Mouse (Mus musculus): ENCODE results near the gene Zfp579. TPM values are rescaled to one million over a fixed set of nuclear protein-coding genes. Genes with fewer than 3 reads are reported as not detected.

Gene Zfp579
- polyA plus RNA-seq, 1 experiment from 2014 or later: 61.0 TPM

GRCm38 (mm10) chr7:4988250-4988649 is 7.7 kb downstream of the Zfp579 start:
- DNase-seq (ENCODE audit: low spot score) (no peak), ATAC-seq (ENCODE audit: low FRiP score) (no peak)
- Histone ChIP-seq H3K9me3 (ENCODE audit: control insufficient read depth, low read length) (no peaks in the 10 kb centered on the region), H3K27me3 (ENCODE audit: control insufficient read depth, insufficient read depth, low read length) (peaks cover 3% of the 10 kb centered on the region; the same call in 1 of the 2 replicates), H3K4me3 (ENCODE audit: low read depth, low read length) (no peak overlapping the region), H3K27ac (ENCODE audit: low read depth, low read length) (no peak overlapping the region), H3K4me2 (replicated peaks; ENCODE audit: low read depth, low read length) (no peak overlapping the region), H3K4me1 (replicated peaks; ENCODE audit: control insufficient read depth, insufficient read depth, low read length) (peaks cover 1% of the 10 kb centered on the region; the same call in 1 of the 2 replicates), H3K9ac (ENCODE audit: low read depth, low read length) (no peak overlapping the region), H3K36me3 (ENCODE audit: control insufficient read depth, insufficient read depth, low read length) (peaks cover 3% of the 10 kb centered on the region; the same call in 1 of the 2 replicates)
- 72% methylated on average over 2 of the region's 2 CpGs for WGBS

GRCm38 (mm10) chr7:4976832-4977231 is 19.1 kb downstream of the Zfp579 start:
- 95% methylated on average over 7 of the region's 7 CpGs for WGBS

DNA sequence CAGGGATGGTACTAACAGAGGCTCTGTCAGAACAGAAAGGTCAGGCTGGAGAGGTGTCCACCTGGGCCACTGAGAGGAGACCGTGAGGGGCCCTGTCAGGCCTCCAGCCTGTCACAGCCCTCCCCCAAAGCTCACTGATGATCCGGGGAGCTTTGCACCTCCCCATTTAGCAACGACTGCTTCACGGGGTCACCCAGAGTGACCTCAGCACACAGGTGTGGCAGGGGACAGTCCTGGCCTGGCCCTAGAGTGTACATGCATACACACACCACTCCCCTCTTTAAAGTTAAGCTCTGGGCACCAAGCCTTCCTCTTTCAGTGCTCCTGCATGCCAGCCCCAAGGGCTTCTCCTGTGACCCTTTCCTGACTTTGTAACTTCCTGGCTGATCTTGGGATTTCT is 20.5 kb downstream of the Zfp579 start:
- H3K4me2 ChIP-seq (replicated peaks; ENCODE audit: low read depth, low read length): no peak overlapping the region
- no peak overlapping the region for H3K4me3 ChIP-seq (ENCODE audit: low read depth, low read length)
- H3K4me1 ChIP-seq (replicated peaks; ENCODE audit: control insufficient read depth, insufficient read depth, low read length): no peaks in the 10 kb centered on the region
- no peaks in the 10 kb centered on the region for H3K36me3 ChIP-seq (ENCODE audit: control insufficient read depth, insufficient read depth, low read length)
- ATAC-seq (ENCODE audit: low FRiP score) (no peak), DNase-seq (ENCODE audit: low spot score) (no peak)
- WGBS: 63% methylated on average over 4 of the region's 4 CpGs
- H3K9ac ChIP-seq (ENCODE audit: low read depth, low read length): no peak overlapping the region
- no peaks in the 10 kb centered on the region for H3K9me3 ChIP-seq (ENCODE audit: control insufficient read depth, low read length)
- H3K27ac ChIP-seq (ENCODE audit: low read depth, low read length): no peak overlapping the region
- H3K27me3 ChIP-seq (ENCODE audit: control insufficient read depth, insufficient read depth, low read length): no peaks in the 10 kb centered on the region

More at GRCm38 (mm10) chr7:4976832-4977231, 19.1 kb downstream of the Zfp579 start:
- no peaks in the 10 kb centered on the region for H3K4me1 ChIP-seq (replicated peaks; ENCODE audit: control insufficient read depth, insufficient read depth, low read length)
- no peaks in the 10 kb centered on the region for H3K9me3 ChIP-seq (ENCODE audit: control insufficient read depth, low read length)
- H3K4me3 ChIP-seq (ENCODE audit: low read depth, low read length): no peak overlapping the region
- ATAC-seq (ENCODE audit: low FRiP score) (no peak), DNase-seq (ENCODE audit: low spot score) (no peak)
- H3K9ac ChIP-seq (ENCODE audit: low read depth, low read length): no peak overlapping the region
- no peak overlapping the region for H3K27ac ChIP-seq (ENCODE audit: low read depth, low read length)
- no peaks in the 10 kb centered on the region for H3K27me3 ChIP-seq (ENCODE audit: control insufficient read depth, insufficient read depth, low read length)
- H3K36me3 ChIP-seq (ENCODE audit: control insufficient read depth, insufficient read depth, low read length): no peaks in the 10 kb centered on the region
- no peak overlapping the region for H3K4me2 ChIP-seq (replicated peaks; ENCODE audit: low read depth, low read length)

DNA sequence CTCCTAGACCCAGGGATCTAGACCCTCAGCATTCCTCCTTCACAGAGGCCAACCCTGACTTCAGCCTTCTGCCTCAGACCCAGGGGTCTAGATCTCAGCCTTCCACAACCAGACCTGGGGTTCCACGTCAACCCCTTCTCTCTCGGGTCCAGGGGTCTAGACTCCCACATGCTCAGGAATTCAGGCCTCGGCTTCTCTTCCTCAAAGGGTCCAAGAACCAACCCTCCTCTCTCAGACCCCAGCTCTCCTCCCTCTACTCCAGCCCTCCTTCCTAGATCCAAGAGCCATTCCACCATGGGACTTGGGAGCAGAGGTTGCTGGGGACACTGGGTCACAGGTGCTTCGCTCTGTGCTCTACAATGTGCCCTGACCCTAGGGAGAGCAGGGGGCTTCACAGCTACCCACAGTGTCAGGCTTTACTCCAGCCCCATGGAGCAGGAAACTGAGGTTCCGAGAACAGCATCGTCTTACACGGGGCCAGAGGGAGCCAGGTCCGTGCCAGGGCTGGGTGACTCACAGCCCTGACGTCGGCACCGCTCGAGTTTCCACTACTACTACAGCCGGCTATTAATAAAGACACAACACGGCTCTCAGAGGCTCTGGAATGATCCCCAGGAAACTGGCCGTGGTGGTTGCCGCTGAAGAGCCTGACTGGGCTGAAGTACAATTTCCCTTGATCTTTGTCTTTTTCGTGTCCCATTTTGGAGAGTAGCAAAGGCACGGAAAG is 23.5 kb downstream of the Zfp579 start:
- no peak overlapping the region for H3K4me3 ChIP-seq (ENCODE audit: low read depth, low read length)
- no peak overlapping the region for H3K9ac ChIP-seq (ENCODE audit: low read depth, low read length)
- no peaks in the 10 kb centered on the region for H3K4me1 ChIP-seq (replicated peaks; ENCODE audit: control insufficient read depth, insufficient read depth, low read length)
- ATAC-seq (ENCODE audit: low FRiP score): no peak
- no peak overlapping the region for H3K27ac ChIP-seq (ENCODE audit: low read depth, low read length)
- no peaks in the 10 kb centered on the region for H3K27me3 ChIP-seq (ENCODE audit: control insufficient read depth, insufficient read depth, low read length)
- H3K4me2 ChIP-seq (replicated peaks; ENCODE audit: low read depth, low read length): no peak overlapping the region
- no peaks in the 10 kb centered on the region for H3K36me3 ChIP-seq (ENCODE audit: control insufficient read depth, insufficient read depth, low read length)
- no peaks in the 10 kb centered on the region for H3K9me3 ChIP-seq (ENCODE audit: control insufficient read depth, low read length)
- DNase-seq (ENCODE audit: low spot score): no peak
- WGBS: 79% methylated on average over 18 of the region's 18 CpGs

DNA sequence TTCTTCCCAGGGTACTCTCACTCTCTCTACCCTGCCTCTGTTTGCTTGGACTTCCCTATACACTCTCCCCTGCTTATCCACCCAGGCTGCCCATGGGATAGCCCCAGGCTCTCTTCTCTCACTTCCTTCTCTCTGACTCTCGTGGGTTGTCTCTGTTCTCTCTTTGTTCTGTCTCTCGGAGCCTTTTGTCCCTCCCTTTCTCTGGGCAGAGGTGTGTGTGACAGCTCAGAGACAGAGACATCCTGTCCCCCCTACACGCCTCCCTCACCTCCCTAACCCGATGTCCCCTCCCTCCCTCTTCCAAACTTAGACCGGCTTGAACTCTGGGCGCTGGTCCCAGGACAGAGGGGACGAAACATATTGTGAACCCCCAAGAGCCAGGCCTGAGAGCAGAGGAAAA is 24.2 kb downstream of the Zfp579 start:
- H3K36me3 ChIP-seq (ENCODE audit: control insufficient read depth, insufficient read depth, low read length): no peaks in the 10 kb centered on the region
- H3K9me3 ChIP-seq (ENCODE audit: control insufficient read depth, low read length): no peaks in the 10 kb centered on the region
- H3K4me1 ChIP-seq (replicated peaks; ENCODE audit: control insufficient read depth, insufficient read depth, low read length): no peaks in the 10 kb centered on the region
- no peak overlapping the region for H3K9ac ChIP-seq (ENCODE audit: low read depth, low read length)
- DNase-seq (ENCODE audit: low spot score): no peak
- no peak overlapping the region for H3K4me2 ChIP-seq (replicated peaks; ENCODE audit: low read depth, low read length)
- 28% methylated on average over 7 of the region's 7 CpGs for WGBS
- H3K27ac ChIP-seq (ENCODE audit: low read depth, low read length): no peak overlapping the region
- no peaks in the 10 kb centered on the region for H3K27me3 ChIP-seq (ENCODE audit: control insufficient read depth, insufficient read depth, low read length)
- ATAC-seq (ENCODE audit: low FRiP score): no peak
- no peak overlapping the region for H3K4me3 ChIP-seq (ENCODE audit: low read depth, low read length)

- Histone ChIP-seq H3K36me3 (ENCODE audit: control insufficient read depth, insufficient read depth, low read length) (no peaks in the 10 kb centered on the region), H3K4me3 (ENCODE audit: low read depth, low read length) (no peak within 1 kb of the TSS), H3K4me1 (replicated peaks; ENCODE audit: control insufficient read depth, insufficient read depth, low read length) (no peaks in the 10 kb centered on the region), H3K9ac (ENCODE audit: low read depth, low read length) (no peak within 1 kb of the TSS), H3K27ac (ENCODE audit: low read depth, low read length) (no peak within 1 kb of the TSS), H3K4me2 (replicated peaks; ENCODE audit: low read depth, low read length) (no peak within 1 kb of the TSS), H3K9me3 (ENCODE audit: control insufficient read depth, low read length) (no peaks in the 10 kb centered on the region), H3K27me3 (ENCODE audit: control insufficient read depth, insufficient read depth, low read length) (no peaks in the 10 kb centered on the region)
- DNase-seq (ENCODE audit: low spot score) (no peak), ATAC-seq (ENCODE audit: low FRiP score) (no peak)
- WGBS: 39% methylated on average over 6 of the region's 6 CpGs
These were observed 24.9 kb downstream of the Zfp579 start, which contains the start of gene Sbk3 for GRCm38 (mm10) chr7:4971068-4971467. Gene Sbk3, minus strand, starts transcription at chr7:4971168.

- 85% methylated on average over 5 of the region's 5 CpGs for WGBS
- Histone ChIP-seq H3K4me1 (replicated peaks; ENCODE audit: control insufficient read depth, insufficient read depth, low read length) (no peaks in the 10 kb centered on the region), H3K27me3 (ENCODE audit: control insufficient read depth, insufficient read depth, low read length) (no peaks in the 10 kb centered on the region), H3K9me3 (ENCODE audit: control insufficient read depth, low read length) (no peaks in the 10 kb centered on the region), H3K27ac (ENCODE audit: low read depth, low read length) (no peak overlapping the region), H3K9ac (ENCODE audit: low read depth, low read length) (no peak overlapping the region), H3K4me3 (ENCODE audit: low read depth, low read length) (no peak overlapping the region), H3K36me3 (ENCODE audit: control insufficient read depth, insufficient read depth, low read length) (no peaks in the 10 kb centered on the region), H3K4me2 (replicated peaks; ENCODE audit: low read depth, low read length) (no peak overlapping the region)
- ATAC-seq (ENCODE audit: low FRiP score): no peak
- DNase-seq (ENCODE audit: low spot score): no peak
These were observed 31.0 kb downstream of the Zfp579 start for GRCm38 (mm10) chr7:4964988-4965387.

- peak; percentile 66 for DNase-seq (ENCODE audit: low spot score)
- no peak within 1 kb of the TSS for H3K4me3 ChIP-seq (ENCODE audit: low read depth, low read length)
- H3K9ac ChIP-seq (ENCODE audit: low read depth, low read length): no peak within 1 kb of the TSS
- no peak within 1 kb of the TSS for H3K27ac ChIP-seq (ENCODE audit: low read depth, low read length)
- 8% methylated on average over 10 of the region's 10 CpGs for WGBS
- H3K4me1 ChIP-seq (replicated peaks; ENCODE audit: control insufficient read depth, insufficient read depth, low read length): no peaks in the 10 kb centered on the region
- peak; percentile 54; the same call in 1 of the 2 replicates for ATAC-seq (ENCODE audit: low FRiP score)
- no peak within 1 kb of the TSS for H3K4me2 ChIP-seq (replicated peaks; ENCODE audit: low read depth, low read length)
- H3K9me3 ChIP-seq (ENCODE audit: control insufficient read depth, low read length): no peaks in the 10 kb centered on the region
- H3K36me3 ChIP-seq (ENCODE audit: control insufficient read depth, insufficient read depth, low read length): no peaks in the 10 kb centered on the region
- H3K27me3 ChIP-seq (ENCODE audit: control insufficient read depth, insufficient read depth, low read length): no peaks in the 10 kb centered on the region
These were observed 31.7 kb downstream of the Zfp579 start, which contains the start of gene Sbk2 for GRCm38 (mm10) chr7:4964272-4964671. Gene Sbk2, minus strand, starts transcription at chr7:4964406.

DNA sequence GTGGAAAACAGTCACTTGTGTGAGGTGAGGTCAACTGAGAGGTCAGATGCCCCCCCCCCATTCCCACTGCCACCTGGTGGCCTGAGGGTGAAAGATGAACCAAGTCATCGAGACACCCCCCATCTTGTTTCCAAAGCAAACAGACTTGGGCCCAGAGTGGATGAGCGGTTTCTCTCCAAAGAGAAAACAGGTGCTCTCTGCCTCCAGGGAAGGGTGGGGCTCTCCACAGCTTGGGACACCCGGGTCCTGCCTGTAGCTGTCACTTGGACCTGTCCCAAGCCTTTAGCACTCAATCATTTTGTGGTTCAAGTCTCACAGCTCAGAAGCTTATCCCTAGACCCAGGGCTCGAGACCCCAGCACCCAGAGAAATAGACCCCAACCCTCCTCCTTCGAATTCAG is 32.4 kb downstream of the Zfp579 start:
- no peak for ATAC-seq (ENCODE audit: low FRiP score)
- 81% methylated on average over 5 of the region's 5 CpGs for WGBS
- Histone ChIP-seq H3K27ac (ENCODE audit: low read depth, low read length) (no peak overlapping the region), H3K9me3 (ENCODE audit: control insufficient read depth, low read length) (no peaks in the 10 kb centered on the region), H3K9ac (ENCODE audit: low read depth, low read length) (no peak overlapping the region), H3K4me2 (replicated peaks; ENCODE audit: low read depth, low read length) (no peak overlapping the region), H3K27me3 (ENCODE audit: control insufficient read depth, insufficient read depth, low read length) (no peaks in the 10 kb centered on the region), H3K36me3 (ENCODE audit: control insufficient read depth, insufficient read depth, low read length) (no peaks in the 10 kb centered on the region), H3K4me3 (ENCODE audit: low read depth, low read length) (no peak overlapping the region), H3K4me1 (replicated peaks; ENCODE audit: control insufficient read depth, insufficient read depth, low read length) (no peaks in the 10 kb centered on the region)
- no peak for DNase-seq (ENCODE audit: low spot score)

Measured in hindbrain, embryonic 11.5 days (tissue).